ENCODE assay signal across 19 mouse cellular contexts in genomic region chr4:100714240-100714639, GRCm38 (mm10).
"Had no signal": no experiment of that assay in that cellular context is flagged by ENCODE, and none has a peak within 500 bp of the region (broad histone marks: within the 10 kb centered on the region; RNA-seq: fewer than 3 reads in every experiment).

No protein-coding gene starts in this region.

- H3K9ac ChIP-seq: limb, embryonic 15.5 days; liver, embryonic 12.5 days; liver, embryonic 14.5 days; midbrain, embryonic 12.5 days; neural tube, embryonic 13.5 days; neural tube, embryonic 15.5 days had no signal

- H3K36me3 ChIP-seq: limb, embryonic 15.5 days; liver, embryonic 12.5 days; midbrain, embryonic 10.5 days; midbrain, embryonic 12.5 days; neural tube, embryonic 13.5 days; neural tube, embryonic 15.5 days had no signal

- H3K27me3 ChIP-seq: limb, embryonic 15.5 days; liver, embryonic 12.5 days; midbrain, embryonic 12.5 days; neural tube, embryonic 13.5 days; neural tube, embryonic 15.5 days had no signal

- ATAC-seq: liver, embryonic 12.5 days; midbrain, embryonic 16.5 days had no signal

- H3K4me1 ChIP-seq: limb, embryonic 15.5 days; liver, embryonic 12.5 days; midbrain, embryonic 10.5 days; midbrain, embryonic 12.5 days; neural tube, embryonic 13.5 days; neural tube, embryonic 15.5 days had no signal

- DNase-seq: lung, postnatal 36 days; midbrain, embryonic 14.5 days; retina, postnatal 1 day; right cerebral cortex, adult 18-20 months; right cerebral cortex, postnatal 25 days; right cerebral cortex, postnatal 4 days; spleen, adult 18-20 months; thymus, adult 18-20 months; thymus, postnatal 14 days; thymus, postnatal 36 days had no signal

- H3K9me3 ChIP-seq: limb, embryonic 15.5 days; liver, embryonic 12.5 days; midbrain, embryonic 10.5 days; midbrain, embryonic 12.5 days; neural tube, embryonic 13.5 days; neural tube, embryonic 15.5 days had no signal

- H3K27ac ChIP-seq: limb, embryonic 15.5 days; liver, embryonic 12.5 days; liver, embryonic 14.5 days; midbrain, embryonic 10.5 days; midbrain, embryonic 12.5 days; neural tube, embryonic 13.5 days; neural tube, embryonic 15.5 days had no signal

- H3K4me2 ChIP-seq: limb, embryonic 15.5 days; liver, embryonic 12.5 days; midbrain, embryonic 12.5 days; neural tube, embryonic 13.5 days; neural tube, embryonic 15.5 days had no signal

- H3K4me3 ChIP-seq: limb, embryonic 15.5 days; liver, embryonic 12.5 days; midbrain, embryonic 10.5 days; midbrain, embryonic 12.5 days; myocyte; neural tube, embryonic 13.5 days; neural tube, embryonic 15.5 days had no signal
